Mouse (Mus musculus) heart, postnatal 25 days (tissue): ENCODE measurements around the gene Tcl1b2. TPM values are rescaled to one million over a fixed set of nuclear protein-coding genes. Genes with fewer than 3 reads are reported as not detected.
"Not testable (repeated sequence)": the region's sequence is repeated elsewhere in the genome, so short reads cannot be mapped to it uniquely, and the experiment has no call there.

Experiments
- DNase-seq: peaks from one replicate; pipeline ENCODE4 v3.0.0; 2022; ENCODE audit warnings: low spot score
- intact Hi-C: fragments of 180-260 bp; cut with DNase I; formaldehyde crosslinking; loops from one replicate; pipeline ENCODE4 v1.15.1; 2025
- total RNA-seq, 2 experiments: library from RNA; stranded (reverse); gene quantifications; 2 replicates each; pipeline ENCODE4 v1.2.3; 2021

Gene Tcl1b2
- total RNA-seq = not detected

- DNase-seq = no peak
- intact Hi-C loops = no loop called here
Measured at GRCm38 (mm10) chr12:105145714-105146113, at the start of gene Tcl1b2. Gene Tcl1b2 (plus strand): TSS chr12:105146014.

- intact Hi-C loops = loop anchor here (5.0 kb wide), 1 partner anchor 147 kb away; no protein-coding TSS in a partner anchor
- DNase-seq = no peak
Measured at GRCm38 (mm10) chr12:105099466-105100044, 46.3 kb upstream of the Tcl1b2 start.

- no peak for DNase-seq
- intact Hi-C loops = loop anchor here (5.0 kb wide), 1 partner anchor 151 kb away; no protein-coding TSS in a partner anchor
Measured at GRCm38 (mm10) chr12:105102901-105103300, 42.9 kb upstream of the Tcl1b2 start.

- intact Hi-C loops = loop anchor here (1.0 to 5.0 kb wide), 2 partner anchors 53 to 152 kb away; no protein-coding TSS in a partner anchor
Measured at GRCm38 (mm10) chr12:105104036-105104435, 41.8 kb upstream of the Tcl1b2 start.

GRCm38 (mm10) chr12:105105326-105105725, 40.5 kb upstream of the Tcl1b2 start:
- intact Hi-C loops = no loop called here
- DNase-seq = no peak

More at GRCm38 (mm10) chr12:105104036-105104435, 41.8 kb upstream of the Tcl1b2 start:
- peak; percentile 21 for DNase-seq

- intact Hi-C loops = no loop called here
- no peak for DNase-seq
Measured at GRCm38 (mm10) chr12:105108856-105109255, 37.0 kb upstream of the Tcl1b2 start.

GRCm38 (mm10) chr12:105109406-105109805, 36.4 kb upstream of the Tcl1b2 start:
- intact Hi-C loops = no loop called here
- no peak for DNase-seq

GRCm38 (mm10) chr12:105109812-105110211, 36.0 kb upstream of the Tcl1b2 start:
- intact Hi-C loops = no loop called here
- DNase-seq = no peak

GRCm38 (mm10) chr12:105112321-105112988, 33.4 kb upstream of the Tcl1b2 start:
- intact Hi-C loops = no loop called here
- no peak for DNase-seq

- intact Hi-C loops = no loop called here
- no peak for DNase-seq
Measured at GRCm38 (mm10) chr12:105116648-105117047, 29.2 kb upstream of the Tcl1b2 start.

GRCm38 (mm10) chr12:105125362-105125761, 20.5 kb upstream of the Tcl1b2 start:
- intact Hi-C loops = no loop called here
- DNase-seq = no peak

- intact Hi-C loops = no loop called here
- DNase-seq = no peak
Measured at GRCm38 (mm10) chr12:105126516-105126915, 19.3 kb upstream of the Tcl1b2 start.

GRCm38 (mm10) chr12:105127607-105128006, 18.2 kb upstream of the Tcl1b2 start:
- DNase-seq = no peak
- intact Hi-C loops = no loop called here

- intact Hi-C loops, DNase-seq: not testable (repeated sequence)
Measured at GRCm38 (mm10) chr12:105129494-105130205, 16.2 kb upstream of the Tcl1b2 start.

GRCm38 (mm10) chr12:105134167-105134566, 11.6 kb upstream of the Tcl1b2 start:
- intact Hi-C loops, DNase-seq: not testable (repeated sequence)

GRCm38 (mm10) chr12:105134826-105135225, 11.0 kb upstream of the Tcl1b2 start:
- intact Hi-C loops, DNase-seq: not testable (repeated sequence)

- DNase-seq, intact Hi-C loops: not testable (repeated sequence)
Measured at GRCm38 (mm10) chr12:105137729-105138128, 8.1 kb upstream of the Tcl1b2 start.

GRCm38 (mm10) chr12:105143096-105143495, 2.7 kb upstream of the Tcl1b2 start:
- intact Hi-C loops = no loop called here
- no peak for DNase-seq

- intact Hi-C loops, DNase-seq: not testable (repeated sequence)
Measured at GRCm38 (mm10) chr12:105144928-105145327, 886 bp upstream of the Tcl1b2 start.

- DNase-seq, intact Hi-C loops: not testable (repeated sequence)
Measured at GRCm38 (mm10) chr12:105155286-105155685, 9.5 kb downstream of the Tcl1b2 start.

GRCm38 (mm10) chr12:105158842-105159241, 13.0 kb downstream of the Tcl1b2 start:
- intact Hi-C loops = no loop called here
- no peak for DNase-seq
